Mouse (Mus musculus): Measurements from ENCODE around the gene Ttc28. TPM values are rescaled to one million over a fixed set of nuclear protein-coding genes. Genes with fewer than 3 reads are reported as not detected.

Gene Ttc28
- total RNA-seq, 1 experiment from 2014 or later: 6.3 TPM

- ATAC-seq (ENCODE audit: extremely low read depth, insufficient number of reproducible peaks, low FRiP score, poor library complexity, severe bottlenecking): no peak
Observed at GRCm38 (mm10) chr5:110996835-110997539, 117.4 kb downstream of the Ttc28 start.

DNA sequence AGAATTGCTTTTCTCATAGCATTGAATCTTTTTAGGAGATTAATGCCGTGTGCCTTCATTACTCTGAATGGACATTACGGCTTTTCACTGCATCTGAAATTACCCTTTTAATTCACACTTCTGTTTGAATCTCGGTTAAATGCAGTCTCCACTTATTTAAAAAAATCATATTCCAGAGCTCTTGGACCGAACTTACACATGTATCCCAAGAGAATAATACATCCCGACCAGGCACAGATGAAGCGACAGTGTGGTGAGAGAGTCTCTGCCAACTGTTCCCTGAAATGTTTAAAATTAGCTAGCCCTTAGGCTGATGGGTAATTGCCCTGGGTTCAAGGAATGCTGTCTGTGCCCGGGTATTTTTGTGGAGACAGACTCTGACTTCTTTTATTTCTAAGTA, 118.1 kb downstream of the Ttc28 start:
- ATAC-seq (ENCODE audit: extremely low read depth, insufficient number of reproducible peaks, low FRiP score, poor library complexity, severe bottlenecking): no peak

GRCm38 (mm10) chr5:110998298-110998697, 118.7 kb downstream of the Ttc28 start:
- ATAC-seq (ENCODE audit: extremely low read depth, insufficient number of reproducible peaks, low FRiP score, poor library complexity, severe bottlenecking): no peak

DNA sequence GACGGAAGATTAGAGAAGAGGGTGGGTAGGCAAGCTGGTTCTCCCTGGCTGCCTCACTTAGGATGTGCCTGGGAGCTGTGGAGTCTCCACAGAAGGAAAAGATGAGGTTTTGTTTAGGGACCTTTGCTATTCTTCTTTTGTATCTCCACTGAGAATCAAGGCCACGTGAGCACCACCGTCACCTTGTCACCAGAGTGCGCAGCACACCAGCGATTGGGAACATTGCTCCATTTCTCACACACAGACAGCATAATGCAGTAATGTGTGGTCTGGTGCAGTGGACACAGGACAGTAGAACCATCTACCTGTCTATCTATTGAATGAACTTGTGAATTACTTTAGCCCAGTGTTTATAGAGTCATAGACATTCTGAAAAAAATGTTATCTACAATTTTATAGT, 121.3 kb downstream of the Ttc28 start:
- no peak for ATAC-seq (ENCODE audit: extremely low read depth, insufficient number of reproducible peaks, low FRiP score, poor library complexity, severe bottlenecking)

GRCm38 (mm10) chr5:111003220-111003619, 123.6 kb downstream of the Ttc28 start:
- no peak for ATAC-seq (ENCODE audit: extremely low read depth, insufficient number of reproducible peaks, low FRiP score, poor library complexity, severe bottlenecking)

DNA sequence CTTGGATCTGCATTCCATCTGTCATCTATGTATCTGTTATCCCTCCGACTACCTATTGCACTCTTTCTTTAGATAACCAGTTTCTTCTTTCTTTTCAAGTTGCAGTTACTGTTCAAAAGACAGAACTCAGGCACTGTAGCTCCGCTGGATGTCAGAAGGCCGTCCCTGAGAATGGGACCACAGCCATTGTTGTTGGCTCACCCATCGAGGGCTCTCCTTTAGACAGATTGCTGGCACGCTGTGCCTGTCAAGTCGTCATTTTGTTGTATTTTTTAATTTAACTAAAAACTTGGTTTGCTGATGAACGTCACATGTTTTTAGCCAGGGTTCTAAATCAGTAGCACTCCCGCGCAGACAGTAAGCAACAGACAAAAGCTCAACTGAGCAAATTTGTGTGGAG, 124.1 kb downstream of the Ttc28 start:
- ATAC-seq (ENCODE audit: extremely low read depth, insufficient number of reproducible peaks, low FRiP score, poor library complexity, severe bottlenecking): no peak

DNA sequence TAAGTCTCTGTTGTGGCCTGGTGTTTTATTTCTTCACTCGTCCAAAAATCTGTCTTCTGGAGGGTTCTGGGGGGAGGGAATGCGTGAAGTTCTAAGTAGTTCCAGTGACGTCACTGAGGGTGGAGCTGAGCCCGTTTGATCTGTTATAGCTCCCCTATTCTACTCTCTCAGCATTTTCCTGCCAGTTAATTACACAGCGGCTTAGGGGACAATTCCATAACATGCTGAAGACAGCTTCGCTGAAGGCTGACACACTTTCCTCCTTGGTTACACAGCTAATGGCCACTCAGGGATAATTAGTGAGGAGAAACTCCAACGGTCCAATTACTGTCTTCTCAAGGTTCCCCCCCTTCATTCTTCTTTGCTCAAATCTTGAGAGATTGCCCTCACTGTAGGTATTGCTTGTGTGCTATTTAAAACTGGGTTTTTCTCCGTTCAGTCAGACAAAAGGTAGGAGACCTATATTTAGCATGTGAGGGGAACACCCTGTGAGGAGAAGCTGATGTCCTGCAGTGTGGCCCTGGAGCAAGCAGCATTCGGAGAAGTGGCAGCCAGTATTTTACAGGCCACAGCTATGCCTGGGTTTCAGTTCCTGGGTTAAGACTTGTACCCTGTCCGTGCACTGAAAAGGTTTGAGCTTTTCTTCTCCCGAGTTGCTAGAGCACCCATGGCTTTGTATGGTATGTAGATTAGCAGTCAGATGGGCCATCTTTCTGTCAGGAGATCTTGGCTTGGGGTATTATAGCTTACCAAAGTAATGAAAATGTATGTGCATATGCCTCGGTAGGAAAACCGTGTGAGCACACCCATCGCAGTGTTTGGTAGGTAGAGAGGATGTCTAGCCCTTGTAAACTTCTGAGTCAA, 126.9 kb downstream of the Ttc28 start:
- no peak for ATAC-seq (ENCODE audit: extremely low read depth, insufficient number of reproducible peaks, low FRiP score, poor library complexity, severe bottlenecking)

GRCm38 (mm10) chr5:111007136-111007500, 127.5 kb downstream of the Ttc28 start:
- ATAC-seq (ENCODE audit: extremely low read depth, insufficient number of reproducible peaks, low FRiP score, poor library complexity, severe bottlenecking): no peak

- no peak for ATAC-seq (ENCODE audit: extremely low read depth, insufficient number of reproducible peaks, low FRiP score, poor library complexity, severe bottlenecking)
Observed at GRCm38 (mm10) chr5:111007900-111008299, 128.3 kb downstream of the Ttc28 start.

- ATAC-seq (ENCODE audit: extremely low read depth, insufficient number of reproducible peaks, low FRiP score, poor library complexity, severe bottlenecking): no peak
Observed at GRCm38 (mm10) chr5:111008431-111008830, 128.8 kb downstream of the Ttc28 start.

DNA sequence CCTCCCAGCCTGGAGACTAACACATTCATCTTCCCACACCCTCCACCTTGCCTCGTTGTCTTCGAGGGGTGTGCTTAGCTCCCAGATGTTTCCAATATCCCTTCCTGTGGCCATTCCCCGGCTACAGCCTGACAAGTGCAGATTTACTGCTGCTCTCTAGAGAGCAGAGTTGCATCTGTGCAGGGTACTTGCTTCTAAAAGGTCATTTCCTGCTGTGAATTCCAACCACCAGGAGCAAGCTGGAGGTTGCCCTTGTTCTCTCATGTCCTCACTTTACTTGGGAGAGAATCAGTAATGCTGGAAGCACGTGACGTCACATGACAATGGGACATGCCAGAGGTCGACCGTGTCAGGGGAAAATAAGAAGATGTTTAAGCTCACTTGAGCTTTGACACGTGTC, 131.7 kb downstream of the Ttc28 start:
- ATAC-seq (ENCODE audit: extremely low read depth, insufficient number of reproducible peaks, low FRiP score, poor library complexity, severe bottlenecking): no peak

- ATAC-seq (ENCODE audit: extremely low read depth, insufficient number of reproducible peaks, low FRiP score, poor library complexity, severe bottlenecking): no peak
Observed at GRCm38 (mm10) chr5:111012064-111012463, 132.5 kb downstream of the Ttc28 start.

DNA sequence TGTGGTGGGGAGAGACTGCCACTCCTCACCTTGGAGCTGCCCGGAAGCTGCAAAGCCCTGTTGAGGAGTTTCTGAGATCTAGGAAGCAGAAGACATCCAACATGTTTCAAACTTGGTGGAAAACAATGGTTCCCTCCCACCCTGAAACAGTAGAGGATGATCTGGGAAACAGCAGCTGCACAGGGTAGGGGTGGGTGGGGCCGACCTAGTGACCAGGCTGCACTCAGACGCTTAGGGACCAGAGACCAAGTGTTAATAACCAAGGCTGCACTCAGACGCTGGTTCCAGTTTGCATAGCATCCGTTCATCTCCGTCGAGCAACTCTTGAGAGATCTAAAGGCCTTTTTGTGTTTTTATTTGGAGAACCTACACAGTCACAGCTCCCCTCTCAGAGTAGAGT, 133.0 kb downstream of the Ttc28 start:
- no peak for ATAC-seq (ENCODE audit: extremely low read depth, insufficient number of reproducible peaks, low FRiP score, poor library complexity, severe bottlenecking)

- no peak for ATAC-seq (ENCODE audit: extremely low read depth, insufficient number of reproducible peaks, low FRiP score, poor library complexity, severe bottlenecking)
Observed at GRCm38 (mm10) chr5:111014960-111015359, 135.4 kb downstream of the Ttc28 start.

DNA sequence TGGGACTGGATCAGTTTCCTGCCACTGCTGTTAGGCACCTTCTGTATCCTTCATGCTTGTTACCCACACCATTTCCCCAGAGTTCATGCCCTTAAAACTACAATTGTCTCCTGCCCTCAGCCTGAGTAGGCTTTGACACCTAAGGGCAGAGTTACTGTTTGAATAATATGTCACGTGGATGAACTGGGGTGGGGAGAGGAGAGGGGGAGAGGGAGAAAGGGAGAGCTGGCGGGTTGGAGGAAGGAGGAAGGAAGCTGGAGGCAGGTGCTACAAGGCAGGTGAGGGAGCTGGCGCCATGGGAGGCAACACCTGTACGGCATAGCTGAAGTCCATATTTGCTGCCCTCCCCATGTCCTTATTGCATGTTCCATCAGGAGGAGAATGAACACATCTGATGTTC, 137.7 kb downstream of the Ttc28 start:
- no peak for ATAC-seq (ENCODE audit: extremely low read depth, insufficient number of reproducible peaks, low FRiP score, poor library complexity, severe bottlenecking)

DNA sequence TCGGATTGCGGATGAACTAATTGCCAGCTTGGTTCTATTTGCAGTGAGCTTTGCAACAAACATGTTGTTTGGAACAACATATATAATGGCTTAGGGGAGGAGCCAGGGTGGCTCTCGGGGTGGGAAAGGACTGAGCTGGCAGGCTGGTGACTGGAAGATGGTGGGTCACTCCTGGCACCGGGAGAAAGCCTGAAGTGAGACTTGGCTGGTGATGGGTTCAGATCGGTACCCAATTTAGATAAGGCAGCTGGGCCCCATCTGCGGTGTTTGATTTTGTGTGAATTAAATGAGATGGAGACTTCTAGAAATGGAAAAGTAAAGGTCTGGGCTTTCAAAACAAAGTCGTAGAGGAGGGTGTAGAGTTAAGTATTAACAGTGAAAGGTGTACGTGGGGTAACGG, 142.7 kb downstream of the Ttc28 start:
- ATAC-seq (ENCODE audit: extremely low read depth, insufficient number of reproducible peaks, low FRiP score, poor library complexity, severe bottlenecking): no peak

DNA sequence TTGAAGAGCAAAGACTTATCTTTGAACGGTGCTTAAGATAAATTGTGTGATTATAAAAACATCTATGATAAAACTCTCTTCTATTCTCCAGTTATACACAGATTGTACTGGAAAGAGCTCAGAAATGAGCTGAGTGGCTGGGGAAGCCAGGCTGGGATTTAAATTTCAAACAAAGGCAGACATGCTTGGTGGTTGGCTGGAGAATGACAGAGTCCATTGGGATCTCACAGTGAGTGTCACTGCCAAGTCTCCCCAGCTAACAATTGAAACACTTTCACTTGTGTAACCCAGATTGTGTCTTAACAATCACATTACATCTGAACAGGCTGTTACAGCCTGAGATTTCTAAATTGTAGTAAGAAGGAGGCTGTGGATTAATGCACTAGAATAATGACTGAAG, 143.3 kb downstream of the Ttc28 start:
- ATAC-seq (ENCODE audit: extremely low read depth, insufficient number of reproducible peaks, low FRiP score, poor library complexity, severe bottlenecking): no peak

- no peak for ATAC-seq (ENCODE audit: extremely low read depth, insufficient number of reproducible peaks, low FRiP score, poor library complexity, severe bottlenecking)
Observed at GRCm38 (mm10) chr5:111024621-111025020, 145.0 kb downstream of the Ttc28 start.

- ATAC-seq (ENCODE audit: extremely low read depth, insufficient number of reproducible peaks, low FRiP score, poor library complexity, severe bottlenecking): no peak
Observed at GRCm38 (mm10) chr5:111025476-111025875, 145.9 kb downstream of the Ttc28 start.

DNA sequence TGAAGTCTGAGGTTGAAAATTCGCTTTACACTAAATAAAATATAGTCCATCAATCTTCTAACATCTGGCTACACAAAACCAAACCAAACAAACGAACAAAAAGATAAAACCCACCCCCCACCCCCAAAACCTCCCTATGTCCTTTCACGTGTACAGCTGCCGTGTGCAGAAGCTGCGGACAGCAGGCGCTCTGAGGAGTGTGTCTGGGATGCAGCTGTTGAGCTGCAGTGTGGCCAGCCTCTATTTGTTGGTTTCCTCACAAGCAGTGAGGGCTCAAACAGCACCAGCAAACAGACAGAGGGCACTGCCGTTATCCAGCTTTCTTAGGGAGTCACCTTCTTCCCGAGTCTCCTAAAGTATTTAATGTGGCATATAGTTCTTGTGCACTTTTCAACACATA, 146.6 kb downstream of the Ttc28 start:
- ATAC-seq (ENCODE audit: extremely low read depth, insufficient number of reproducible peaks, low FRiP score, poor library complexity, severe bottlenecking): no peak
